Mouse (Mus musculus): ENCODE data around the gene Ahcyl2. TPM values are rescaled to one million over a fixed set of nuclear protein-coding genes. Genes with fewer than 3 reads are reported as not detected.

The Ahcyl2 gene
- polyA plus RNA-seq, 1 experiment from 2014 or later = 11.7 TPM

DNA sequence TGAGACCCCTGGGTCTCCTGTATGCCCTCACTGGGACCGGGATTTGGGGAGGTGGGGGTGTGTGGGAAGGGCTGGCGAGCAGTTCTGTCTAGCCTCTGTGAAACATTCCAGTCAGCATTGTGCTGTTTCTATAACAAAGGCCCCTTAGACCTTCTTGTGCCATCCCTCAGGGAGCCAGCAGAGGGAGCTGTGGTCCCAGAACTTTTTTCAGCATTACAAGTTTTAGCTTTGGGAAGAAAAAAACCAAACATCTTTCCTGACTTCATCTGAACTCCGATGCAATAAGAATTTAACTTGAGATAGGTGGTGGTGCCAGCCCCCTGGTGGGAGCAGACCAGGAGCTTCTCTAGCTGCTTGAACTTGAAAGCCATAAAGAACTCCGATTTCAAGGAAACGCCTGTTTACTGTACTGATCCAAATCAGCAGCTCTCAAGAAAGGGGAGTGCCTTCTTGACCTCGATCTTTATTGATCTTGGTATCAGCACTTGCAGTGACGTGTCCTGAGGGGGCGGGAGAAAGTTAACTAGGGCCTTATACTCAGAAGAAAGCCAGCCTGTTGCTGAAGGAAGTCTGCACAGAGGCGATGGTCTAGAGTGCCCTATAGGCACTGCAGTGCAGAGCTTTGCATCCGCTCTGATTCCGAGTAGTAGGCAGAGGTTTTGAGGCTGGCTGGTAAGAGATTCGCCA, 85.5 kb downstream of the Ahcyl2 start:
- Histone ChIP-seq H3K4me2 (ENCODE audit: low read length) (peak overlapping the region; percentile 59), H3K27me3 (ENCODE audit: control insufficient read depth, insufficient read depth, low read length) (no peaks in the 10 kb centered on the region), H3K27ac (replicated peaks in 1 of 2; ENCODE audit: control insufficient read depth in 1 of 2, insufficient read depth in 1 of 2, low read depth in 2 of 2, low read length in 2 of 2) (peak overlapping the region in 1 of 2 experiments; percentile 16; a peak in 1 of 4 replicates), H3K36me3 (ENCODE audit: control insufficient read depth, insufficient read depth, low read length) (no peaks in the 10 kb centered on the region), H3K9ac (ENCODE audit: low read length) (peak overlapping the region; percentile 60), H3K4me3 (ENCODE audit: control insufficient read depth in 1 of 2, insufficient read depth in 1 of 2, low read depth in 1 of 2, low read length in 2 of 2) (peak overlapping the region; percentile 11 to 20; a peak in 3 of 4 replicates), H3K9me3 (ENCODE audit: control insufficient read depth, low read length) (no peaks in the 10 kb centered on the region), H3K4me1 (ENCODE audit: control insufficient read depth in 2 of 2, insufficient read depth in 2 of 2, low read length in 2 of 2) (peaks cover 9 to 18% of the 10 kb centered on the region in 2 experiments)
- 28% methylated on average over 12 of the region's 12 CpGs for WGBS
- no peak for ATAC-seq (ENCODE audit: insufficient number of reproducible peaks, insufficient read depth, low FRiP score, low read depth)

DNA sequence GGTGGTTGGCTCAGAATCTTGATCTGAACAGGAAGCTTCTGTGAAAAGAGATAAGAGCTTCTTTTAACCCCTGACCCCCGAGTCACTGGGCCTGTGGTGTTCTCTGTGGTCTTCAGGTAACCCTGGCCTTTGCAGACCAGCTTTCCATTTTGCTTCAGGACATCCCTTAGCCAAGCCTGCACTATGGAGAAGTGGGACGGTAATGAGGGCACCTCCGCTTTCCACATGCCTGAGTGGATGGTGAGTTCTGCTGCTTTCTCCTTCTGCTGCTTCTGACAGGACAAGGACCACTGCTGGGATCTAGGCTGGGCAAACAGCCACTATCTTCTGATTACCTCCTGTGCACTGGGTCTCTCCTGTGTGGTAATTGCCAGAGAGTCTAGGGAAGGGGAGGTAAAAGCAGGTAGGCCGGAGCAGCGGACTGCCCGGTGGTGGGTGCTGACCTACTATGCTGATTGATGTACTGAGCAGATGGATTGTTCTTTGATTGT, 86.1 kb downstream of the Ahcyl2 start:
- Histone ChIP-seq H3K27ac (replicated peaks in 1 of 2; ENCODE audit: control insufficient read depth in 1 of 2, insufficient read depth in 1 of 2, low read depth in 2 of 2, low read length in 2 of 2) (peak overlapping the region in 1 of 2 experiments; percentile 16; a peak in 1 of 4 replicates), H3K9me3 (ENCODE audit: control insufficient read depth, low read length) (no peaks in the 10 kb centered on the region), H3K27me3 (ENCODE audit: control insufficient read depth, insufficient read depth, low read length) (no peaks in the 10 kb centered on the region), H3K9ac (ENCODE audit: low read length) (peak overlapping the region; percentile 60), H3K36me3 (ENCODE audit: control insufficient read depth, insufficient read depth, low read length) (no peaks in the 10 kb centered on the region), H3K4me3 (ENCODE audit: control insufficient read depth in 1 of 2, insufficient read depth in 1 of 2, low read depth in 1 of 2, low read length in 2 of 2) (peak overlapping the region in 1 of 2 experiments; percentile 20; a peak in 1 of 4 replicates), H3K4me1 (ENCODE audit: control insufficient read depth in 2 of 2, insufficient read depth in 2 of 2, low read length in 2 of 2) (peaks cover 12 to 22% of the 10 kb centered on the region in 2 experiments), H3K4me2 (ENCODE audit: low read length) (peak overlapping the region; percentile 59)
- 86% methylated on average over 6 of the region's 6 CpGs for WGBS
- no peak for ATAC-seq (ENCODE audit: insufficient number of reproducible peaks, insufficient read depth, low FRiP score, low read depth)

DNA sequence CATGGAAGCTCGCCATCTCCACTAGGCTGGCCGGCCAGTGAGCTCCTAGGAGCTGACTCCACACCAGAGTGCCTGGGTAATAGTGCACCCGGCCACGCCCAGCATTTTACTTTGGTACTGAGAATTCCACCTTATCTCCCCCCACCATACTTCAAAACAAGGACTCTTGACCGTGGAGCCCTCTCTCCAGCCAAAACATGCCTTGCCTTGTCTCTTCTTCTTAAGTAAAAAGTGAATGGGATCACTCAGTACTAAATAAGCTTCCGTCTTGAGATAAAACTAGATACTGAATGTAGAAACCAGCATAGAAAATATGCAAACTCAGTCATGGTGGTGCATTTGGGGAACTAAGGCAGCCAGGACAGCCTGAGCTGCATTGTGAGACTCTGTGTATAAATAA, 90.8 kb downstream of the Ahcyl2 start:
- Histone ChIP-seq H3K27me3 (ENCODE audit: control insufficient read depth, insufficient read depth, low read length) (no peaks in the 10 kb centered on the region), H3K4me3 (ENCODE audit: control insufficient read depth in 1 of 2, insufficient read depth in 1 of 2, low read depth in 1 of 2, low read length in 2 of 2) (no peak overlapping the region), H3K4me1 (ENCODE audit: control insufficient read depth in 2 of 2, insufficient read depth in 2 of 2, low read length in 2 of 2) (peaks cover 7 to 29% of the 10 kb centered on the region in 2 experiments), H3K9ac (ENCODE audit: low read length) (no peak overlapping the region), H3K4me2 (ENCODE audit: low read length) (no peak overlapping the region), H3K27ac (replicated peaks in 1 of 2; ENCODE audit: control insufficient read depth in 1 of 2, insufficient read depth in 1 of 2, low read depth in 2 of 2, low read length in 2 of 2) (no peak overlapping the region), H3K36me3 (ENCODE audit: control insufficient read depth, insufficient read depth, low read length) (0 out of 2 replicates have a peak, but pooled peaks cover 2% of the 10 kb centered on the region), H3K9me3 (ENCODE audit: control insufficient read depth, low read length) (no peaks in the 10 kb centered on the region)
- ATAC-seq (ENCODE audit: insufficient number of reproducible peaks, insufficient read depth, low FRiP score, low read depth) = no peak
- WGBS = 48% methylated on average over 6 of the region's 6 CpGs

DNA sequence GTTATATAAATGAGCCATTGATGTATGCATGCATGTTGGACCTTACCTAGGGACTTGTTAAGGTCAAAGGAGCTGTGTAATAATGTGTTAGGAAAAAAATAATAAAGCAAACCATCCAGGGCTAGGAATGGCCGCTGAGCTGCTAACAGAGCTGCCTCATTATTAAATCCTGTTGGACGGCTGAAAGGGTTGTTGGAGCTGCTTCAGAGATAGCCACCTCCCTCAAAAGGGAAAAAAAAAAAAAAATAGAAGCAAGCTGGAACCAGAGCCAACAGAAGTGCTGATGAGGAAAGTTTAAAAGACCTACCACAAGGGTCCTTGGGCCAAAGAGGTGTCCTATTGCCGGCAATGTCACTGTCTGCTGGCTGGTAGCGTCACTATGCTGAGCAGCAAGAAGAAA, 91.5 kb downstream of the Ahcyl2 start:
- Histone ChIP-seq H3K27ac (replicated peaks in 1 of 2; ENCODE audit: control insufficient read depth in 1 of 2, insufficient read depth in 1 of 2, low read depth in 2 of 2, low read length in 2 of 2) (no peak overlapping the region), H3K4me3 (ENCODE audit: control insufficient read depth in 1 of 2, insufficient read depth in 1 of 2, low read depth in 1 of 2, low read length in 2 of 2) (no peak overlapping the region), H3K36me3 (ENCODE audit: control insufficient read depth, insufficient read depth, low read length) (0 out of 2 replicates have a peak, but pooled peaks cover 2% of the 10 kb centered on the region), H3K4me2 (ENCODE audit: low read length) (no peak overlapping the region), H3K27me3 (ENCODE audit: control insufficient read depth, insufficient read depth, low read length) (no peaks in the 10 kb centered on the region), H3K9me3 (ENCODE audit: control insufficient read depth, low read length) (no peaks in the 10 kb centered on the region), H3K9ac (ENCODE audit: low read length) (no peak overlapping the region), H3K4me1 (ENCODE audit: control insufficient read depth in 2 of 2, insufficient read depth in 2 of 2, low read length in 2 of 2) (peaks cover 3 to 24% of the 10 kb centered on the region in 2 experiments)
- no peak for ATAC-seq (ENCODE audit: insufficient number of reproducible peaks, insufficient read depth, low FRiP score, low read depth)
- WGBS = 66% methylated on average over 4 of the region's 4 CpGs

DNA sequence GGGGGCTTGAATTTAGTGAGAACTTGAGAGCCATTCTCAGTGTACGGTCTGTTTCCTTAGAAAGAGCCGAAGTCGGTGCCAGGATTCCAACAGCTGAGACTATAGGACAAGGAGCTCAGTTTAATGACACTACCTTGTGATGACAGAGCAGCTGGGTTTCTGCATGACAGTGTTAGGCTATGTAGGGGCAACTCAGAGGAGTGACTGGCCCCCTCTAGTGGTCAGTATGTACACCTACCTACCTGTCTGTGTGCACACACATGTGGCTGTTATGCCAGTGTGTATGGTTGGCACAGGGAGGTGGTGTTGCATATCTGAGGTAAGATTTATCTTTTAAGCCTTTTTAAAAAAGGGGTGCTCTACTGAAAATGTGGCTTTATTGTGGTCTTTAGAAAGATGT, 92.4 kb downstream of the Ahcyl2 start:
- 58% methylated on average over 3 of the region's 3 CpGs for WGBS
- no peak overlapping the region for H3K27ac ChIP-seq (replicated peaks in 1 of 2; ENCODE audit: control insufficient read depth in 1 of 2, insufficient read depth in 1 of 2, low read depth in 2 of 2, low read length in 2 of 2)
- peak; percentile 47; the same call in 1 of the 2 replicates for ATAC-seq (ENCODE audit: insufficient number of reproducible peaks, insufficient read depth, low FRiP score, low read depth)

DNA sequence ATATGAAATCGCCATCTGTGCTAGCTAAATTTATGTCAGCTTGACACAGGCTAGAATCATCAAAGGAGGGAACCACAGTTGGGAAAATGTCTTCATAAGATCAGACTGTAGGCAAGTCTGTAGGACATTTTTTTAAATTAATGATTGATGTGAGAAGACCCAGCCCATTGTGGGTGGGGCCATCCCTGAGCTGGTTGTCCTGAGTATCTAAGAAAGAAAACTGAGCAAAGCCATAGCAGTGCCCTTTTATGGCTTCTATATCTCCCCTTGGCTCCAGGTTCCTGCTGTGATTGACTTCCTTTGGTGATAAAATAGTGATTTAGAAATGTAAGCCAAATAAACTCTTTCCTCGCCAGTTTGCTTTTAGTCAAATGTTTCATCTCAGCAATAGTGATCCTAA, 97.1 kb downstream of the Ahcyl2 start:
- Histone ChIP-seq H3K4me1 (ENCODE audit: control insufficient read depth in 2 of 2, insufficient read depth in 2 of 2, low read length in 2 of 2) (peaks cover 4 to 14% of the 10 kb centered on the region in 2 experiments; a peak in 3 of 4 replicates), H3K9ac (ENCODE audit: low read length) (no peak overlapping the region), H3K4me3 (ENCODE audit: control insufficient read depth in 1 of 2, insufficient read depth in 1 of 2, low read depth in 1 of 2, low read length in 2 of 2) (no peak overlapping the region), H3K9me3 (ENCODE audit: control insufficient read depth, low read length) (no peaks in the 10 kb centered on the region), H3K4me2 (ENCODE audit: low read length) (no peak overlapping the region), H3K27ac (replicated peaks in 1 of 2; ENCODE audit: control insufficient read depth in 1 of 2, insufficient read depth in 1 of 2, low read depth in 2 of 2, low read length in 2 of 2) (no peak overlapping the region), H3K27me3 (ENCODE audit: control insufficient read depth, insufficient read depth, low read length) (no peaks in the 10 kb centered on the region), H3K36me3 (ENCODE audit: control insufficient read depth, insufficient read depth, low read length) (0 out of 2 replicates have a peak, but pooled peaks cover 2% of the 10 kb centered on the region)
- no peak for ATAC-seq (ENCODE audit: insufficient number of reproducible peaks, insufficient read depth, low FRiP score, low read depth)
- WGBS = 90% methylated on average over 2 of the region's 2 CpGs

More for the DNA sequence above, 92.4 kb downstream of the Ahcyl2 start:
- no peaks in the 10 kb centered on the region for H3K9me3 ChIP-seq (ENCODE audit: control insufficient read depth, low read length)
- no peak overlapping the region for H3K4me2 ChIP-seq (ENCODE audit: low read length)
- H3K36me3 ChIP-seq (ENCODE audit: control insufficient read depth, insufficient read depth, low read length) = 0 out of 2 replicates have a peak, but pooled peaks cover 2% of the 10 kb centered on the region
- H3K4me3 ChIP-seq (ENCODE audit: control insufficient read depth in 1 of 2, insufficient read depth in 1 of 2, low read depth in 1 of 2, low read length in 2 of 2) = no peak overlapping the region
- H3K27me3 ChIP-seq (ENCODE audit: control insufficient read depth, insufficient read depth, low read length) = no peaks in the 10 kb centered on the region
- H3K9ac ChIP-seq (ENCODE audit: low read length) = no peak overlapping the region
- H3K4me1 ChIP-seq (ENCODE audit: control insufficient read depth in 2 of 2, insufficient read depth in 2 of 2, low read length in 2 of 2) = peaks cover 3 to 24% of the 10 kb centered on the region in 2 experiments

DNA sequence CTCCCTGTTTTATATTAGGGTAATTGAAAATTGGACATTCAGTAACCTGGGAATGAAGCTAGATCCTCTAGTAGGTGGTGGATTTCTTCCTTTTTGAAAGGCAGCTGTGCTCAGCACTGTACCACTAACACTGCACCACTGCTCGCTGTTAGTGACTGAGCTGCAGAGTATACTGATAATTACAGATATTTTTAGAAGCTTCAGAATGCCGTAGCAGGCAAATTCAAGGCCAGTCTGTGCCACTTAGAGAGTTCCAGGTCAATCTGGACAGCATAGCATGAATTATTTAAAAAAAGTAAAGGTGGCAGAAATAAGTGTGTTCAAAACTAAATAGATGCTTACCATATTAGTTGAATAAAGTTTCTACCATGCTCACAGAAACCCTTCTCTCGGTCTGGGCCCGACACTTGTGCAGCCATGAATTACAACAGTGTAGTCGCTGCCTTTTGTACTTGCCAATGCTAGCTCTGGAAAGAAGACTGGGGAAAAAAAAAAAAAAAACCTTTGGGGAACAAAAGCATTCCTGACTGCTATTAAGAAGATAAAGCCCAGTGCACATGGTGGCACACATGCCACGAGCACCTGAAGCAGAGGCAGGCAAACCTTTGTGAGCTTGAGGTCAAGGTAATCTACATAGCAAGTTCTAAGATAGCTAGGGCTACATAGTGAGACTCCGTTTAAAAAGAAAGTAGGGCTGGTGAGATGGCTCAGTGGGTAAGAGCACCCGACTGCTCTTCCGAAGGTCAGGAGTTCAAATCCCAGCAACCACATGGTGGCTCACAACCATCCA, 99.3 kb downstream of the Ahcyl2 start:
- peak overlapping the region; percentile 87 to 90 for H3K27ac ChIP-seq (replicated peaks in 1 of 2; ENCODE audit: control insufficient read depth in 1 of 2, insufficient read depth in 1 of 2, low read depth in 2 of 2, low read length in 2 of 2)
- 50% methylated on average over 9 of the region's 9 CpGs for WGBS

More for the DNA sequence above, 99.3 kb downstream of the Ahcyl2 start:
- H3K9ac ChIP-seq (ENCODE audit: low read length) = peak overlapping the region; percentile 4; the same call in 1 of the 2 replicates
- H3K4me2 ChIP-seq (ENCODE audit: low read length) = peak overlapping the region; percentile 2; the same call in 1 of the 2 replicates
- H3K27me3 ChIP-seq (ENCODE audit: control insufficient read depth, insufficient read depth, low read length) = no peaks in the 10 kb centered on the region
- peak; percentile 77 for ATAC-seq (ENCODE audit: insufficient number of reproducible peaks, insufficient read depth, low FRiP score, low read depth)
- 0 out of 2 replicates have a peak, but pooled peaks cover 2% of the 10 kb centered on the region for H3K36me3 ChIP-seq (ENCODE audit: control insufficient read depth, insufficient read depth, low read length)
- no peaks in the 10 kb centered on the region for H3K9me3 ChIP-seq (ENCODE audit: control insufficient read depth, low read length)
- H3K4me3 ChIP-seq (ENCODE audit: control insufficient read depth in 1 of 2, insufficient read depth in 1 of 2, low read depth in 1 of 2, low read length in 2 of 2) = no peak overlapping the region
- peaks cover 4 to 9% of the 10 kb centered on the region in 2 experiments; a peak in 3 of 4 replicates for H3K4me1 ChIP-seq (ENCODE audit: control insufficient read depth in 2 of 2, insufficient read depth in 2 of 2, low read length in 2 of 2)

Measured in heart, embryonic 14.5 days (tissue).